Mouse (Mus musculus) G1E-ER4 (cell line): ENCODE measurements around the gene Ager. TPM values are rescaled to one million over a fixed set of nuclear protein-coding genes. Genes with fewer than 3 reads are reported as not detected.

Experiments
- GATA1 ChIP-seq: IDR thresholded peaks from one replicate; pipeline ENCODE4 v1.8.0; 2012; ENCODE audit warnings: low read length, inconsistent platforms
- polyA plus RNA-seq: library from polyadenylated mRNA; stranded (reverse); fragments of >175 nt; gene quantifications from 2 replicates; pipeline ENCODE4 v1.2.3, GENCODE M21; 2012

The Ager gene
- polyA plus RNA-seq, 1 experiment: 4.7 TPM

DNA sequence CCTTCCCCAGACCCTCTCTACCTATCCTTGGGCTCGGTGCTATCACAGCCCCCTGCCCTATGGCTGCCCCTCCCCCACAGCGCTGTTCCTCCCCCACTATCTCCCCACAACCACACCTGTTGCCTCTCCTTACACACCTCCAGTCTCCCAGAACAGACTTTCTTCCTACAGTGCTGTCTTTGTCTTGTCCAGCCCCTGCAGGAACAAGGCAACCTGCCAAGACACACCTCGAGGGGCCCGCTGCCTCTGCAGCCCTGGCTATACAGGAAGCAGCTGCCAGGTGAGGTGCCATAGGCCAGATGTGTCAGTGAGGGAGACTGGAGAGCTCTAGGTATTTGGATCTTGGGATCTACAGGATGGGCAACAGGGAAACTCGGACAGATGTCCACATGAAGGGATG is 21.1 kb upstream of the Ager start:
- no peak for TF ChIP-seq GATA1

DNA sequence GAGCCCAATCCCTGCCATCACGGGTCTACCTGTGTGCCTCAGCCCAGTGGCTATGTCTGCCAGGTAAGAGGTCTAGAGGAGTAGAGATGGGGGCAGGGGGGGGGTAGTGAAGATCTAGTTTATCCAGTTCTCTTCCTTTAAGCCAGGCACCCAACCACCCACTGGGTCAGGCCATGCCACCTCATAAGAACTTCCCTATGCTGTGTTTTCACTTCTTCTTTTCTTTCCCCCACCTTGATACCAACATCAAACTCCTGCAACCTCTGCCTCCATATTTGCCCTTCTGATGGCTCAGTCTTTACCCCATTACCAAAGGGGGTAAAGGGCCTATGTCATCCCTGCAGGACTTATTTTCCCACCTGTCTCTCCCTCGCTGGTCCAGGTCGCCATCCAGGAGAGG is 19.6 kb upstream of the Ager start:
- no peak for TF ChIP-seq GATA1

DNA sequence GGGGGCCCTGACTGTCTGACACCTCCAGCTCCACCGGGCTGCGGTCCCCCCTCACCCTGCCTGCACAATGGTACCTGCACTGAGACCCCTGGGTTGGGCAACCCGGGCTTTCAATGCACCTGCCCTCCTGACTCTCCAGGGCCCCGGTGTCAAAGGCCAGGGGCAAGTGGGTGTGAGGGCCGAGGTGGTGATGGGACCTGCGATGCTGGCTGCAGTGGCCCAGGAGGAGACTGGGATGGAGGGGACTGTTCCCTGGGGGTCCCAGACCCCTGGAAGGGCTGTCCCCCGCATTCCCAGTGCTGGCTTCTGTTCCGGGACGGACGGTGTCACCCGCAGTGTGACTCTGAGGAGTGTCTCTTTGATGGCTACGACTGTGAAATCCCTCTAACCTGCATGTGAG is 15.1 kb upstream of the Ager start:
- TF ChIP-seq GATA1: no peak

DNA sequence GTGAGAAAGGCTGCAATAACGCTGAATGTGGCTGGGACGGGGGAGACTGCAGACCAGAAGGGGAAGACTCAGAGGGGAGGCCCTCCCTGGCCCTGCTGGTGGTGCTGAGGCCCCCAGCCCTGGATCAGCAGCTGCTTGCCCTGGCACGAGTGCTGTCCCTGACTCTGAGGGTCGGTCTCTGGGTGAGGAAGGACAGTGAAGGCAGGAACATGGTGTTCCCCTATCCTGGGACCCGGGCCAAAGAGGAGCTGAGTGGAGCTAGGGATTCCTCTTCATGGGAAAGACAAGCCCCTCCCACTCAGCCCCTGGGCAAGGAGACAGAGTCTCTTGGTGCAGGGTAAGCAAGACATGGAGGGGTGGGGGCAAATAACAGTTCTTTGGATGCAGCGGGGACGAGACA is 14.3 kb upstream of the Ager start:
- no peak for TF ChIP-seq GATA1

DNA sequence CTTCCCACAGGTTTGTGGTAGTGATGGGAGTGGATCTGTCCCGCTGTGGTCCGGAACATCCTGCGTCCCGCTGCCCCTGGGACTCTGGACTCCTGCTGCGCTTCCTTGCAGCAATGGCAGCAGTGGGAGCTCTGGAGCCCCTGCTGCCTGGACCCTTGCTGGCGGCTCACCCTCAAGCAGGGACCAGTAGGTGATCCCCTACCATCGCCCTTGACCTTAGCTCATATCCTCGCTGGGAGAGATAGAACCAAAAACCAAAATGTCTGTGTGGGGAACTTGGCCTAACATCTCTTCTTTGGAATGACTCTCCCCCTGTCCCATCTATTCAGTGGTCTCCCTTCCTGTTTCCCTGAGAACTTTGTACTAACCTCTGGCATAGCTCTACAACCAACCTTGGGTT is 13.8 kb upstream of the Ager start:
- TF ChIP-seq GATA1: no peak

DNA sequence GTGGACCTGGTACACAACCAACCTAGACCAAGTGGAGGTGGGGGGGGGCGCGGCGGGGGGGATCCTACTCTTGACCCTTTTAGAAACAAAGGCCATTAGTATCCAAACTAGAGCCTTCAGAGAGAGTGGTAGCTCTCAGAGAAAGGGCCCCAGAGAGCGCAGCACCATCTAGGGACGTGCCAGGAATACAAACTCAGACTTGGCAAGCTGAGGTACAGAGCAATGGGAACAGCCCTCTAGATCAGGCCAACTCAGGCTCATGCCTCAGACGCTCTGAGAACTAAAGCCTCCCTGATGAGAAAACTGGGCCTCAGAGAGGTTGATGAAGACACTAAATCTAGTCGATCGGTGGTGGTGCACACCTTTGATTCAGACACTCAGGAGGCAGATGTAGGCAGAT is 12.5 kb upstream of the Ager start:
- no peak for TF ChIP-seq GATA1

DNA sequence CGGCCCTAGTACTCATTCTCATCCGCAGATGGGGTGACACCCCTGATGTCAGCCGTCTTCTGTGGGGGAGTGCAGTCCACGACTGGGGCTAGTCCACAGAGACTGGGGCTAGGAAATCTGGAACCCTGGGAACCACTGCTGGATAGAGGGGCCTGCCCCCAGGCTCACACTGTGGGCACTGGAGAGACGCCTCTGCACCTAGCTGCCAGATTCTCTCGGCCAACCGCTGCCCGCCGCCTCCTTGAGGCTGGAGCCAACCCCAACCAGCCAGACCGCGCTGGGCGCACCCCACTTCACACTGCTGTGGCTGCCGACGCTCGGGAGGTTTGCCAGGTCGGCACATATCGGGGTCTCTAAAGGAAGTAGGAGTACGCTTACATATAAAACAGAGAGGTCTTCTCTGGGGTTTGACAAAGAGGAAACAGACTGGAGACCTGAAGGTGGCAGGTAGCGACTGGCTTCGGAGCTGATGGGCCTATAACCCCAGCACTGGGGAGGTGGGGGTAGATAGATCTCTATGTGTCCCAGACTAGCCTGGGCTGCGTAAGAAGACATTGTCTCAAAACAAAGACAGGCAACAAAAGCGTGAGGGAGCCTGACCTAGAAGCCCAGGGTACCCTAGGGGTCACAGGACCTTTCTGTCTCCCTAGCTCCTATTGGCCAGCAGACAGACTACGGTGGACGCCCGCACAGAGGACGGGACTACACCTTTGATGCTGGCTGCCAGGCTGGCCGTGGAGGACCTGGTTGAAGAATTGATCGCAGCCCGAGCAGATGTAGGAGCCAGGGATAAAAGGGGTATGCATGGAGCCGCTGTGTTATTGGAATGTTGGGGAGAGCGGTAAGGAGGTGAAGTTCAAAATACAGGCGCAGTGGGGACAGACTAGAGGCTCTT is 11.5 kb upstream of the Ager start:
- TF ChIP-seq GATA1: no peak

DNA sequence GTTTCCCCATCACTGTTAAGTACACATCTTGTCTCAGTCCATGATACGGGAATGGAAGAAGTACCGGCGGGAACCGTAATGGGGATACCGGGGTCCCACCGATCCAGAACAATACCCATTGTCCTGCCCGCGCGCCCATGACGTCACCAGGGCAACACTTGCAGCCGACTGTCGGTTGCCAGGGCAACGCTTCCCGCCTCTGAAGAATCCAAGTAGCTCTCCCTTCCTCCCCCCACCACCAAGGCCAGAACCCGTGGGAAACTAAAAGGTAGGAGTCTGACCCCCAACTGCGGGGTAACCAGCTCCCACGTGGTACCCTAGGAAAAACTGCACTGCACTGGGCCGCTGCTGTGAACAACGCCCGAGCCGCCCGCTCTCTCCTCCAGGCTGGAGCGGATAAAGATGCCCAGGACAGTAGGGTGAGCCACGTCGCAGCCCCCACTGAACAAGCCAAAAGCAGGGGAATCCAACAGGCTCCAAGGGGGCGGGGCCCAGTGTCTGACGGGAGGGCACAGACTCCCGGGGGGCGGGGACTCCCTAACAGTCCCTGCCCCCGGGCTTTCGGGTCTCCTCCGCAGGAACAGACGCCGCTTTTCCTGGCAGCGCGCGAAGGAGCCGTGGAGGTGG is 10.8 kb upstream of the Ager start:
- TF ChIP-seq GATA1: no peak

DNA sequence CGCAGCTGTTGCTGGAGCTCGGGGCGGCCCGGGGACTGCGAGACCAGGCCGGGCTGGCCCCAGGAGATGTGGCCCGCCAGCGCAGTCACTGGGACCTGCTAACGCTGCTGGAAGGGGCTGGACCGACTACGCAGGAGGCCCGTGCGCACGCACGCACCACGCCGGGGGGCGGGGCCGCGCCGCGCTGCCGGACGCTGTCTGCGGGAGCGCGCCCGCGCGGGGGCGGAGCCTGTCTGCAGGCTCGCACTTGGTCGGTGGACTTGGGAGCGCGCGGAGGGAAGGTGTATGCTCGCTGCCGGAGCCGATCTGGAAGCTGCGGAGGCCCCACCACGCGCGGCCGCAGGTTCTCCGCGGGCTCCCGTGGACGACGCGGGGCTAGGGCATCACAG is 10.2 kb upstream of the Ager start:
- TF ChIP-seq GATA1: no peak

DNA sequence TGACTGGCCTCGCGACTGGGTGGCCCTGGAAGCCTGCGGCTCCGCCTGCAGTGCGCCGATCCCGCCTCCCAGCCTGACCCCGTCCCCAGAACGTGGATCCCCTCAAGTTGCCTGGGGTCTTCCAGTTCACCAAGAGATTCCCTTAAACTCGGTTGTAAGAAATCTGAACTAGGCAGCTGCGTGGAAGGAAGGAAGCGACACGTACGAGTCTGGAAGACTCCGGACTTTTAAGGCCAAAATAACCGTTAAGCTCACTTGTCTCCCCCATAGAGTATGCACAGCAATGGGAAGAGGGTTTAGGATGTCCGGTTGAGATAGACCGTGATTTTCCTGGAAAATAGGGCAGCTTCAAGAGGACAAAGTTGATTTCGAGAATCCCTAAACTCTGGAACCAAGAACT is 9.8 kb upstream of the Ager start:
- no peak for TF ChIP-seq GATA1

DNA sequence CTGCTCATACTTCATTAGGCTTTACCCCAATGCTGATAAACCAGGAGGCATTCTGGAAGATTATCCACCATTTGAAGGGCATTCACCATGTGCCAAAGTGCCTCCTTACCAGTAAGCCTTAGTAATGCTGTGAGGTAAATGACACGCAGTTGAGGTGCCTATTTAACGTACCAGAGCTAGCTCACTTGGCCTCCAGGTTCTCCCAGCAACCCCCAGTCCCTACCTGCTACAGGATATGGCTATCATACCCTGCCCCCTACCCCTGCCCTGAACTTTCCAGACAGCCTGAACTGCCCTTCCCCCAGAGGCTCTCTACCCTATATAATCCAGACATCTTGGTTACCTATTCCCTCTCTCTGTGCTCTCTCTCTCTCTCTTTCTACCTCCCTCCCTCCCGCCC is 8.9 kb upstream of the Ager start:
- no peak for TF ChIP-seq GATA1

DNA sequence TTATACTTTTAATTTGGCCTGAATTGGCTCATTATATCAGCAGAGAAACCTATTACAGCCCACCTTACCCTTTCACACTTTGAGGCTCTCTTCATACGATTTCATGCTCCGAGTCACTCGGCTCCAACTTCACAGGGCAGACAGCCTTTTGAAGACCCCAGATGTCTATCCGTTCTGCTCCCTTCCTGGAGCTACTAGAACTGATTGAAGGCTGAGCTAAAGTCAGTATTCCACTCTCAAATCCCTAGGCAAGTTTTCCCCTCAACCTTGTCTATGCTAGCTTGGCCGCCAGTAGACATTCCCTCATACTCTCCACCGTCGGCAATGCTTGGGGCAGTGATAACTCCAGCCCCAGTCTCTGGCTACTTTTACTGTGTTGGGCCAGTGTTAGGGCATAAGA is 8.5 kb upstream of the Ager start:
- TF ChIP-seq GATA1: no peak

DNA sequence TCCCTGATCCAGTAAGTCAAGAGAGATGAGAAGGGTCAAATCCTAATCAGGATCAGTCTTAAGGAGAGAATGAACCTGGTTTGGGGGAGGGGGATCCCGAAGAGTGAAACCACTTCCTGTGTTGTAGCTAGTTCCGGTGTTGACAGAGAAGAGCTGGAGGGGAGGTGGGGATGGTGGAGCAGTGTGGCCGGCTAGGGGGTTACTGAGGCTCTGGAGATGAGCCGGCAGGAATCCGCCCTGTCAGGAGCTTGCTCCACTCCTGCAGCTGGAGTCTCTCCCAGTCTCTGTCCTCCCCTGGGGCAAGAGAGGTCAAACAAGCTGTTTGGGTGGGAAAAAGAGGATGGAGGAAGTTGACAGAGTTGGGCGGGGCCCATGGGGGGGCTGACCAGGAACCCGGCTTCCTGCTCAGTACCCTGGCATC is 8.0 kb upstream of the Ager start, which contains the start of gene Gpsm3:
Gpsm3 (plus strand) TSS at position 126 of the 421 bp plus-strand sequence.
- TF ChIP-seq GATA1: no peak

DNA sequence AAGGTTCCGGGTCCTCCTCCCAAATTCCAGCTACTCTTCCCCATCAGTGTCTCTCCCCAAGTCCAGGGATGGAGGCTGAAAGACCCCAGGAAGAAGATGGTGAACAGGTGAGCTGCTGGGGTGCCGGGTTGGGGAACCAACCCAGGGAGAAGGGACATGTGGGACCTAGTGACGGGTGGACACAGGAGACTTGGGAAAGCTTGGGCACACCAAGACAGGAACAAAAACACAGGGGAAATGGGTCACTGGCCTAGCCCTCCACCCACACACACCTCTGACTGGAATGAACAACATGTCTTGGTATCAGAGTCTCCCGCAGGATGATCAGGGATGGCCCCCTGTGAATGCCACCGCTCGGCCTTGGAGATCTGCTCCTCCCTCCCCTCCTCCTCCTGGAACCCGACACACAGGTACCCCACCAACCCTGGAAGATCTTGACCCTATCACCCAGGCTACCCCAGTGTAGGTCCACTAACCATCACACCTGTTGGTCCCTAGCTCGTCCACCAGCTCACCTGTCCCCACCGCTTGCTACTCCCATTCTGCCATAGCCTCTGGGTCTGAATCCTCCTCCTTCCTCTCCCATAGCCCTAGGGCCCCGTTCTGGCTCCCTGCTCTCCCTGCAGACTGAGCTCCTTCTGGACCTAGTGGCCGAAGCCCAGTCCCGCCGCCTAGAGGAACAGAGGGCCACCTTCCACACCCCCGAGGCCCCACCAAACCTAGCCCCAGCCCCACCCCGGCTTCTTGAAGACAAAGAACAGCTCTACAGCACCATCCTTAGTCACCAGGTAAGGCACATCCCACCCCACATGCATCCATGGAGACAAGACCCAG is 7.3 kb upstream of the Ager start:
- TF ChIP-seq GATA1: no peak

DNA sequence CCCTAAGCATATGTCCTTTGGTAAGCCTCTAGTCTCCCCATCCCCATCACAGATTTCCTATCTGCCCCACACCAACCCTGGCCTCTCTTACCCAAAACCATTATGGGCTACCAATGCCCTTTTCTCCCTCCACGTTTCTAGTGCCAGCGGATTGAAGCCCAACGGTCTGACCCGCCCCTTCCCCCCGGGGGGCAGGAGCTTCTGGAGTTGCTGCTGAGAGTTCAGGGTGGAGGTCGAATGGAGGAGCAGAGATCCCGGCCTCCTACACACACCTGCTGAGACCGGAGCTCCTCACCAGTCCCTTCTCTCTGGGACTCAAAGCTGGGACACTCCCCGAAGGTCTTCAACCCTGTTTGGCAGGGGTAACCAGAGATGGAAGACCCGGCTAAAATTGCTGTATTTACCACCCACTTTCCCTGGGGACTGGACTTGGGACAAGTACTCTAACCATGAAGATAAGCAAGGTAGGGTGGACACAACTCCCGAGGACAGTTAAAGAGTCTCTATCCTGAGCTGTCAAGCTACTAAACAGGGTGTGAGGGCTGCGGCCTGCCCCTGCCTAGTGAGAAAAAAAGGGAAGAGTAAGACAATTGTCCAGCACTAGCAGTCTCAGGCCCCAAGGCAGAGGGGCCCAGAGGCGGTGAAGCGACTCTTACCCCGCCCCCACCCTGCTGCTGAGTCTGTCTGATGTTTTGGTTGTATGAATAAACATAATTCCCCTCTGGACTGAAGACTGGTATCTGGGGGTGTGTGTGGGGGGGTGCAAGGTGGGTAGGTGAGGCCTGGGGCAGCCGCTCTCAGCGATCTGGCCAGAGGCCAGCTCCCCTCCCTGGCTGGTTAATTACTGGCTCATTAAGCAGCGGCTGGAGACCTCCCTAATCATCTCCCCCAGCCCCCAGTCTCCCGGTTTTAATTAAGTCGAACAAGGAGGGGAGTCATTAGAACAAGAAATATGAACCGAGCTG is 6.4 kb upstream of the Ager start, which contains the start of gene Pbx2:
Pbx2 (plus strand) TSS at position 238 of the 965 bp plus-strand sequence.
- no peak for TF ChIP-seq GATA1
